Mouse (Mus musculus) ovary, postnatal 10 days (tissue): ENCODE results near the gene Fgf13.

ENCODE experiments used
- DNase-seq: peaks from one replicate; pipeline ENCODE4 v3.0.0; 2022; ENCODE audit warnings: low spot score

Fgf13 gene

GRCm38 (mm10) chrX:59567695-59568431 is at the start of gene Fgf13:
Fgf13 (minus strand) TSS chrX:59568071.
- no peak for DNase-seq

- DNase-seq, result no peak
Observed at GRCm38 (mm10) chrX:59606535-59606934, 38.7 kb upstream of the Fgf13 start.

- DNase-seq, result no peak
Observed at GRCm38 (mm10) chrX:59589050-59589449, 21.2 kb upstream of the Fgf13 start.

GRCm38 (mm10) chrX:59585508-59586186 is 17.8 kb upstream of the Fgf13 start:
- DNase-seq, result no peak

GRCm38 (mm10) chrX:59584034-59584433 is 16.2 kb upstream of the Fgf13 start:
- no peak for DNase-seq

GRCm38 (mm10) chrX:59566826-59567694 is 811 bp downstream of the Fgf13 start:
- peak; percentile 5 for DNase-seq

GRCm38 (mm10) chrX:59566017-59566679 is 1.7 kb downstream of the Fgf13 start:
- DNase-seq, result no peak

- DNase-seq, result no peak
Observed at GRCm38 (mm10) chrX:59547931-59548330, 19.9 kb downstream of the Fgf13 start.

- no peak for DNase-seq
Observed at GRCm38 (mm10) chrX:59508273-59508672, 59.6 kb downstream of the Fgf13 start.

- no peak for DNase-seq
Observed at GRCm38 (mm10) chrX:59493388-59493787, 74.5 kb downstream of the Fgf13 start.

- DNase-seq, result no peak
Observed at GRCm38 (mm10) chrX:59485426-59485825, 82.4 kb downstream of the Fgf13 start.

- no peak for DNase-seq
Observed at GRCm38 (mm10) chrX:59402596-59403285, 165.1 kb downstream of the Fgf13 start.

GRCm38 (mm10) chrX:59290916-59291411 is 276.9 kb downstream of the Fgf13 start:
- DNase-seq, result no peak

- no peak for DNase-seq
Observed at GRCm38 (mm10) chrX:59251576-59251975, 316.3 kb downstream of the Fgf13 start.

GRCm38 (mm10) chrX:59243752-59244151 is 324.1 kb downstream of the Fgf13 start:
- DNase-seq, result no peak

GRCm38 (mm10) chrX:59243176-59243575 is 324.7 kb downstream of the Fgf13 start:
- DNase-seq, result no peak

- no peak for DNase-seq
Observed at GRCm38 (mm10) chrX:59241460-59241747, 326.5 kb downstream of the Fgf13 start.

- no peak for DNase-seq
Observed at GRCm38 (mm10) chrX:59240683-59241459, 327.0 kb downstream of the Fgf13 start.

GRCm38 (mm10) chrX:59220675-59221074 is 347.2 kb downstream of the Fgf13 start:
- no peak for DNase-seq

- no peak for DNase-seq
Observed at GRCm38 (mm10) chrX:59201146-59201545, 366.7 kb downstream of the Fgf13 start.

GRCm38 (mm10) chrX:59194149-59194548 is 373.7 kb downstream of the Fgf13 start:
- no peak for DNase-seq
